Mouse (Mus musculus) forebrain, embryonic 13.5 days (tissue): ENCODE measurements at regions not wholly inside any gene's neighbourhood (a gene's known extent, or its start where the extent isn't known, plus 50 kb on each side); places are given as distances from the start of the nearest gene placed in this dataset.

Experiments
- ATAC-seq: fragments of 200-750 bp; cut with Nextera tagmentation; 2 replicates; pipeline ENCODE4 v1.8.0; 2017
- H3K27ac ChIP-seq: fragments of 300-500 bp; sonication (generic); 2 replicates; pipeline ENCODE4 v1.5.1; 2015; ENCODE audit warnings: inconsistent platforms, mild to moderate bottlenecking, moderate library complexity
- H3K27me3 ChIP-seq: fragments of 300-500 bp; sonication (generic); 2 replicates; pipeline ENCODE4 v1.6.1; 2015; ENCODE audit warnings: mild to moderate bottlenecking, inconsistent platforms
- H3K36me3 ChIP-seq: fragments of 300-500 bp; sonication (generic); 2 replicates; pipeline ENCODE4 v1.6.1; 2015; ENCODE audit warnings: mild to moderate bottlenecking, inconsistent platforms; ENCODE audit not compliant: poor library complexity, severe bottlenecking
- H3K4me1 ChIP-seq: fragments of 300-500 bp; sonication (generic); 2 replicates; pipeline ENCODE4 v1.6.1; 2015; ENCODE audit warnings: inconsistent platforms
- H3K4me2 ChIP-seq: fragments of 300-500 bp; sonication (generic); 2 replicates; pipeline ENCODE4 v1.6.1; 2015; ENCODE audit warnings: inconsistent platforms, mild to moderate bottlenecking, moderate library complexity
- H3K4me3 ChIP-seq: fragments of 300-500 bp; sonication (generic); 2 replicates; pipeline ENCODE4 v1.5.1; 2015; ENCODE audit warnings: mild to moderate bottlenecking, inconsistent platforms
- H3K9ac ChIP-seq: fragments of 300-500 bp; sonication (generic); 2 replicates; pipeline ENCODE4 v1.6.1; 2015; ENCODE audit warnings: mild to moderate bottlenecking, inconsistent platforms
- H3K9me3 ChIP-seq: fragments of 300-500 bp; sonication (generic); replicated peaks from 2 replicates; pipeline ENCODE4 v1.6.1; 2016; ENCODE audit warnings: inconsistent platforms
- WGBS: fragments of 180-500 bp; shearing (Covaris S2); methylation state at CpG from one replicate; pipeline ENCODE4 v1.1.7; 2015; 5-methylcytosine and 5-hydroxymethylcytosine counted together

DNA sequence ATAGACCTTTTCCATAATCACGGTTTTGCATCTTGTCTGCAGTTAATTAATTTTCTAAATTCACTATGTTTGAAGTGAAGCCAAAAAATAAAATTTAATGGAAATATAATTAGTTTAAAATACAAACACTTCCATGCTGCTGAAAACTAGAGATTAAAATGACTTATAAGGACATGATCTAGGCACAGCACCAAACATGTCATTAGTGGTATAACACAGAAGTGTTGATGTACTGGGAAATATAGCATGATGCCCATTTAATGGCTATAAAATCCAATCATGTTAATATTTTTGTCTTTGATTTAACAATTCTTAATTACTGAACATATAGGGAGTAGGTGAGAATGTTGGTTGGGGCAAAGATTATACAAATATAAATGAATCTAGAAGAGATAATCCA lies 487.5 kb upstream of the Gm38303 start:
- no peaks in the 10 kb centered on the region for H3K36me3 ChIP-seq
- no peak for ATAC-seq
- no peaks in the 10 kb centered on the region for H3K27me3 ChIP-seq
- WGBS = 85% methylated on average over 1 of the region's 1 CpGs
- no peak overlapping the region for H3K4me2 ChIP-seq
- H3K4me1 ChIP-seq = no peaks in the 10 kb centered on the region
- no peak overlapping the region for H3K27ac ChIP-seq
- H3K4me3 ChIP-seq = no peak overlapping the region
- no peak overlapping the region for H3K9ac ChIP-seq
- no peaks in the 10 kb centered on the region for H3K9me3 ChIP-seq

DNA sequence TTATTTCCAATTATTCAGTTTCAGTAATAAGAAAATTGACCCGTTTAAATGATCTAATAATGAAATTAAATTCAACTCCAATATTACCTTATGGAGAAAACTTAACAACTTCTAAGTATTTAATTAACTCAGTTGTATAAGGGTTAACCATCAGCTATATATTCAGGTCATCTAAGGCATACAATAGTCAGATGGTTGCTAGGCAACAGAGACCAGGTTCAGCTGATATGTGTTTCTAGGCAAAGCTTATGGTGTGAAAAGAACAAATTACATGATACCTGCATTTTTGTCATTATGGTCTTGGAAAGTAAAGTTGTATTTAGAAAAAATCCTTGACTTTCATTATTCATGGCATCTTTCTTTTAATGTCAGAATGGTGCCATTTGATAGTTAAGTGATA lies 487.1 kb upstream of the Gm38303 start:
- H3K36me3 ChIP-seq = no peaks in the 10 kb centered on the region
- no peak for ATAC-seq
- WGBS = 78% methylated on average over 1 of the region's 1 CpGs
- H3K4me3 ChIP-seq = no peak overlapping the region
- no peaks in the 10 kb centered on the region for H3K27me3 ChIP-seq
- H3K27ac ChIP-seq = no peak overlapping the region
- no peak overlapping the region for H3K4me2 ChIP-seq
- no peaks in the 10 kb centered on the region for H3K4me1 ChIP-seq
- H3K9ac ChIP-seq = no peak overlapping the region
- no peaks in the 10 kb centered on the region for H3K9me3 ChIP-seq

DNA sequence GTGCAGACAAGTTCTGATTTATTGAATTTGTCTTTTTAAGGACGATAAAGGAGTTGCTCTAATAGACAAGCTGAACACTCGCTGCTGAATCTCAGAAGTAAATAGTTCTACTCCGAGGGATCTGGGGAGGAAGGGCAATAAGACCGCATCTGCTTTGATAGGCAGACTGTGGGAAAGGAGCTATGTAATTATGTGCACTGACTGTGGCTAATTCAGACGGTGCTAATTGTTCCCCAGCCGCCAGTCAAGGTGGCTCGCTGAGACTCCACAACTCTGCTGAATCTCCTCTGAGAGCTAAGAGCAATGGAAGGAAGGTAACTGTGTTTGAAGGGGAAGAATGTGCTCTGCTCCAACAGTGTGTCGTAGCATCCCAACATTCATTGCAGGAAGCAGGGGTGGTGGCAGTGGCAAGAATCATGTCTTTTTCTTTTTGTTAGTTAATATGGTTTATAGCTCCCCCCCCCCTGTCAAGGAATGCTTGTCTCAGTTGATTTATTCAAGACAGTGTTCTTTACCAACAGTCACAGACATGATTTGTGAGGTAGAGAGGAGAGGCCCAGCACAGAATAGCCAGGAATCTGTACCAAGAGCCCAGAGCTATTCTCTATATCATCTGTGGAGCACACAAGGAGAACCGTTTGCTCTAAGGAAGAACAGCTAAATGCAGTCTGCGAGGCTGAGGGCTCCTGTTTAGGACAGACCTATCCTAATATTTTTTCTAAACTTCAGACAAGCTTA lies 440.9 kb upstream of the Gm38303 start:
- Histone ChIP-seq H3K4me2 (no peak overlapping the region; the same call in 1 of the 2 replicates), H3K27me3 (no peaks in the 10 kb centered on the region), H3K4me1 (peaks cover 8% of the 10 kb centered on the region; the same call in 1 of the 2 replicates), H3K9me3 (no peaks in the 10 kb centered on the region), H3K27ac (no peak overlapping the region), H3K9ac (no peak overlapping the region), H3K36me3 (no peaks in the 10 kb centered on the region), H3K4me3 (no peak overlapping the region)
- ATAC-seq = peak; percentile 90
- 32% methylated on average over 10 of the region's 10 CpGs for WGBS
